Mouse (Mus musculus) ES-E14 (cell line): ENCODE results near the gene Cdh24.

Experiments used
- CHD2 ChIP-seq: IDR thresholded peaks from 2 replicates; pipeline ENCODE4 v1.6.1; 2014; ENCODE audit warnings: mild to moderate bottlenecking, low read depth, low read length, inconsistent platforms
- HCFC1 ChIP-seq: IDR thresholded peaks from 2 replicates; pipeline ENCODE4 v1.6.1; 2012; ENCODE audit warnings: low read length, inconsistent platforms, borderline replicate concordance; ENCODE audit not compliant: insufficient read depth
- MAFK ChIP-seq: IDR thresholded peaks from 2 replicates; pipeline ENCODE4 v1.6.1; 2014; ENCODE audit warnings: mild to moderate bottlenecking, low read depth, low read length, inconsistent platforms; ENCODE audit not compliant: insufficient read depth
- ZC3H11A ChIP-seq: IDR thresholded peaks from 2 replicates; pipeline ENCODE4 v1.6.1; 2012; ENCODE audit warnings: low read depth, mild to moderate bottlenecking, inconsistent platforms, low read length, borderline replicate concordance
- ZNF384 ChIP-seq: IDR thresholded peaks from 2 replicates; pipeline ENCODE4 v1.6.1; 2012; ENCODE audit warnings: low read depth, low read length, inconsistent platforms

- TF ChIP-seq ZNF384: no peak
- TF ChIP-seq HCFC1: no peak
- TF ChIP-seq ZC3H11A: no peak
- no peak for TF ChIP-seq CHD2
- no peak for TF ChIP-seq MAFK
Observed at GRCm38 (mm10) chr14:54630583-54631239, 10.5 kb downstream of the Cdh24 start.
